Mouse (Mus musculus) WW6 (cell line): ENCODE measurements around the gene Izumo1r.
A peak's percentile ranks its signal among the peaks of the same experiment; 100 is the strongest.

ENCODE experiments used
- DNase-seq: peaks from one replicate; pipeline ENCODE4 v3.0.0-alpha.2; 2013; ENCODE audit warnings: low read depth, low spot score

The Izumo1r gene

GRCm38 (mm10) chr9:14903581-14904378 is at the start of gene Izumo1r:
Gene Izumo1r, minus strand, starts transcription at chr9:14903949.
- no peak for DNase-seq

- DNase-seq, result no peak
These were observed 47.3 kb upstream of the Izumo1r start for GRCm38 (mm10) chr9:14951072-14951471.

- DNase-seq, result no peak
These were observed 45.1 kb upstream of the Izumo1r start for GRCm38 (mm10) chr9:14948843-14949242.

- DNase-seq, result no peak
These were observed 42.9 kb upstream of the Izumo1r start for GRCm38 (mm10) chr9:14946677-14947076.

GRCm38 (mm10) chr9:14945919-14946318 is 42.2 kb upstream of the Izumo1r start:
- no peak for DNase-seq

GRCm38 (mm10) chr9:14942143-14942720 is 38.5 kb upstream of the Izumo1r start:
- DNase-seq, result no peak

- DNase-seq, result no peak
These were observed 35.9 kb upstream of the Izumo1r start for GRCm38 (mm10) chr9:14939610-14940009.

- no peak for DNase-seq
These were observed 33.6 kb upstream of the Izumo1r start for GRCm38 (mm10) chr9:14937308-14937707.

GRCm38 (mm10) chr9:14934851-14935250 is 31.1 kb upstream of the Izumo1r start:
- DNase-seq, result peak; percentile 20

GRCm38 (mm10) chr9:14931943-14932342 is 28.2 kb upstream of the Izumo1r start:
- DNase-seq, result no peak

GRCm38 (mm10) chr9:14931211-14931610 is 27.5 kb upstream of the Izumo1r start:
- no peak for DNase-seq

GRCm38 (mm10) chr9:14926593-14926992 is 22.8 kb upstream of the Izumo1r start:
- no peak for DNase-seq

- DNase-seq, result no peak
These were observed 19.9 kb upstream of the Izumo1r start for GRCm38 (mm10) chr9:14923625-14924024.

- no peak for DNase-seq
These were observed 18.3 kb upstream of the Izumo1r start for GRCm38 (mm10) chr9:14921971-14922560.

GRCm38 (mm10) chr9:14921254-14921653 is 17.5 kb upstream of the Izumo1r start:
- no peak for DNase-seq

GRCm38 (mm10) chr9:14920608-14921007 is 16.9 kb upstream of the Izumo1r start:
- no peak for DNase-seq

GRCm38 (mm10) chr9:14918825-14919668 is 15.3 kb upstream of the Izumo1r start:
- no peak for DNase-seq

- no peak for DNase-seq
These were observed 13.9 kb upstream of the Izumo1r start for GRCm38 (mm10) chr9:14917661-14918060.

- no peak for DNase-seq
These were observed 8.3 kb upstream of the Izumo1r start for GRCm38 (mm10) chr9:14912037-14912436.

- DNase-seq, result no peak
These were observed 6.2 kb upstream of the Izumo1r start for GRCm38 (mm10) chr9:14909981-14910380.

- DNase-seq, result no peak
These were observed 4.2 kb upstream of the Izumo1r start for GRCm38 (mm10) chr9:14907816-14908415.
